Mouse (Mus musculus) midbrain, embryonic 11.5 days (tissue): ENCODE results near the gene Sgcg. TPM values are rescaled to one million over a fixed set of nuclear protein-coding genes. Genes with fewer than 3 reads are reported as not detected.

Source experiments
- ATAC-seq: fragments of 200-750 bp; cut with Nextera tagmentation; 2 replicates; pipeline ENCODE4 v1.8.0; 2017; ENCODE audit warnings: moderate TSS enrichment, moderate library complexity; ENCODE audit not compliant: low FRiP score
- DNase-seq: peaks from one replicate; pipeline ENCODE4 v3.0.0; 2015; ENCODE audit warnings: low spot score; ENCODE audit errors: missing footprints
- H3K27ac ChIP-seq: fragments of 300-500 bp; sonication (generic); 2 replicates; pipeline ENCODE4 v1.5.1; 2014; ENCODE audit warnings: low read depth, low read length
- H3K27me3 ChIP-seq: fragments of 300-500 bp; sonication (generic); 2 replicates; pipeline ENCODE4 v1.6.1; 2014; ENCODE audit warnings: mild to moderate bottlenecking, low read length, moderate library complexity, mixed read lengths; ENCODE audit not compliant: control insufficient read depth, insufficient read depth
- H3K36me3 ChIP-seq: fragments of 300-500 bp; sonication (generic); 2 replicates; pipeline ENCODE4 v1.6.1; 2014; ENCODE audit warnings: mild to moderate bottlenecking, low read length, moderate library complexity, mixed read lengths; ENCODE audit not compliant: control insufficient read depth, insufficient read depth
- H3K4me1 ChIP-seq: fragments of 300-500 bp; sonication (generic); 2 replicates; pipeline ENCODE4 v1.6.1; 2014; ENCODE audit warnings: low read length; ENCODE audit not compliant: control insufficient read depth, insufficient read depth
- H3K4me2 ChIP-seq: fragments of 300-500 bp; sonication (generic); 2 replicates; pipeline ENCODE4 v1.6.1; 2014; ENCODE audit warnings: mild to moderate bottlenecking, moderate library complexity
- H3K4me3 ChIP-seq: fragments of 300-500 bp; sonication (generic); 2 replicates; pipeline ENCODE4 v1.5.1; 2014; ENCODE audit warnings: low read depth, low read length
- H3K9ac ChIP-seq: fragments of 300-500 bp; sonication (generic); 2 replicates; pipeline ENCODE4 v1.6.1; 2014; ENCODE audit warnings: low read length
- H3K9me3 ChIP-seq: fragments of 300-500 bp; sonication (generic); 2 replicates; pipeline ENCODE4 v1.6.1; 2016; ENCODE audit warnings: low read length; ENCODE audit not compliant: control insufficient read depth
- WGBS: fragments of 180-500 bp; shearing (Covaris S2); extraction: QIAGEN DNeasy Blood & Tissue Kit; methylation state at CpG from one replicate; pipeline ENCODE4 v1.1.7; 2014; 5-methylcytosine and 5-hydroxymethylcytosine counted together
- polyA plus RNA-seq: library from polyadenylated mRNA; unstranded; fragments of >200 nt; fragmentation: Nextera tagmentation; extraction: Ambion mirVana; gene quantifications from 2 replicates; pipeline ENCODE4 v1.2.1, GENCODE M21; 2014

Gene Sgcg
- polyA plus RNA-seq, 1 experiment from 2014 or later, result not detected

DNA sequence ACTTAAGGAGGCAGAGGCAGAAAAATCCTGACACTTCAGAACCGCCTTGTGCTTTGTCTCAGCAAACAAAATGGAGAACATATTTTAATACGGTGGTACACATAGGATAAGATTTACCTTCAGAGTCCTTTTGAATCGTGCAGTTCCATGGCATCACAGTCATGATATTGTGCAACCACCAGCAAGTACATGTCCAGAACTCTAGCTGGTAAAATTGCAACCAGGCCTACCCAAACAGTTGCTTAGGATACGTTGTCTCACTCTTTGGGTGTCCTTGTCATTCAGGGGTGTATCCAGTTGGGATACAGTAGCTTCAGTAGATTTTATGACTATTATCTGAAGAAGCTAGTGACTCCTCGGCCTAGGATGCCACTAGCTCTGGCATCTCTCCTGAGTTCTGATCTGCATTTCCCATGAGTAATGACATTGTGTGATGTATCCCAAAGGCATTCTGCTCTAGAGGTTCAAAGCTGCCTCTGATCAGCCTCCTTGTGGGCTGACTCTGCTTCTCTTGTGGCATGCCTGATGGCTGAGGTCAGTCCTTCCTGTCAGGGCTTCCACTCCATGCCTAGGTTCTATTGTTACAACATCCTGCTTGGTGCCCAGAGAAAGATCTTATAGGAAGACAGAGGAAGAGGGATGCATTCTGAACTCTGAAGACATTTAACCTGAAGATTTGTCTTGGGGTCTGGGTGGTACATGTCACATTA is 86.9 kb downstream of the Sgcg start:
- WGBS, result 88% methylated on average over 5 of the region's 5 CpGs

More for the DNA sequence above, 86.9 kb downstream of the Sgcg start:
- no peak for ATAC-seq
- Histone ChIP-seq H3K27ac (no peak overlapping the region), H3K9ac (no peak overlapping the region), H3K9me3 (no peaks in the 10 kb centered on the region), H3K36me3 (no peaks in the 10 kb centered on the region), H3K27me3 (no peaks in the 10 kb centered on the region), H3K4me3 (no peak overlapping the region), H3K4me2 (no peak overlapping the region), H3K4me1 (peaks cover 8% of the 10 kb centered on the region)
- peak; percentile 73 for DNase-seq

Other genes starting within 250 kb of the Sgcg start
- gene Tnfrsf19, start 212.0 kb downstream of the Sgcg start, polyA plus RNA-seq, result 74.8 and 81.2 TPM in 2 replicates
- 5.2 and 5.3 TPM in 2 replicates for gene Sacs, start 120.0 kb downstream of the Sgcg start, polyA plus RNA-seq
- gene Arl11, start 51.3 kb upstream of the Sgcg start, polyA plus RNA-seq, result 0.23 and 0.57 TPM in 2 replicates
- gene Ebpl, start 101.9 kb upstream of the Sgcg start, polyA plus RNA-seq, result 9.8 and 10.6 TPM in 2 replicates
- 110 and 116 TPM in 2 replicates for gene Kpna3, start 181.4 kb upstream of the Sgcg start, polyA plus RNA-seq